Comparison of ENCODE assay signal across 7 mouse cellular contexts in the genomic region with DNA sequence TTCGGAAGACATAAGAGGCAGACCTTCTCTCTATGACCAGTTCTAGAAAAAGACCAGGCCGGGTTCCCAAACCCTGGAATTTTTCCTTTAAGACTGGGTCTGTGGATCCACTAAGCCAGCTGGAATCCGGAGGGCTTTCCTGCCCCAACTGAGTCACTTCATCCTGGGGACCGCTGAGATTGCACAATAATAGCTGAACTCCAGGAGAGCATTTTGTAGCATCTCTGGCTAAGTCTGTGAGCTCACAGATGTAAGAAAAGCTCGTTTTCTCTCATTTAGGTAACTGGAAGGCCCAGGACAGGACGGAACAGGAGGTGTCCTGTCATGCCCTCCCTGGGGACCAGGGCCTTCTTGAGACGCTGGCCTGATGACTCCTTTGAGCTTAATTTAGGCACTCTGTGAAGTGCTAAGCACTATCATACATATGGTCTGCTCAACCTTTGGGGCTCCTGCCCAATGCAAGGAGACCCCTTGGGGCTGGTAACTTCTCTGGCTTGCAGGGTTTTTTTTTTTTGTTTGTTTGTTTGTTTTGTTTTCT. TPM values are rescaled to one million over a fixed set of nuclear protein-coding genes. Genes with fewer than 3 reads are reported as not detected.
DNase-seq lines count a peak whose midpoint lies in the region; ATAC-seq and TF ChIP-seq lines count a peak whose summit lies in the region.

No protein-coding gene starts in this region.

- H3K4me2 ChIP-seq in embryonic facial prominence, embryonic 15.5 days (replicated peaks): no peak overlapping the region
- peak overlapping the region; percentile 54 for H3K4me2 ChIP-seq in hindbrain, embryonic 12.5 days (replicated peaks)
- peak overlapping the region; percentile 40 for H3K4me2 ChIP-seq in myocyte (ENCODE audit: low read depth)

- H3K9ac ChIP-seq in embryonic facial prominence, embryonic 15.5 days: no peak overlapping the region
- no peak overlapping the region for H3K9ac ChIP-seq in hindbrain, embryonic 12.5 days

- H3K4me1 ChIP-seq in megakaryocyte, embryonic 14.5 days: peaks cover 93% of the 10 kb centered on the region
- peaks cover 63% of the 10 kb centered on the region for H3K4me1 ChIP-seq in embryonic facial prominence, embryonic 15.5 days
- peaks cover 65% of the 10 kb centered on the region for H3K4me1 ChIP-seq in hindbrain, embryonic 12.5 days

- no peaks in the 10 kb centered on the region for H3K9me3 ChIP-seq in megakaryocyte, embryonic 14.5 days
- H3K9me3 ChIP-seq in embryonic facial prominence, embryonic 15.5 days (replicated peaks): no peaks in the 10 kb centered on the region
- H3K9me3 ChIP-seq in hindbrain, embryonic 12.5 days (replicated peaks): no peaks in the 10 kb centered on the region

- H3K27ac ChIP-seq in embryonic facial prominence, embryonic 15.5 days (replicated peaks): peak overlapping the region; percentile 71
- peak overlapping the region; percentile 77; the same call in 1 of the 2 replicates for H3K27ac ChIP-seq in hindbrain, embryonic 12.5 days

- TF ChIP-seq POLR2A in myocyte (IDR thresholded peaks at IDR 0.05; ENCODE audit: insufficient read length, low read depth): no peak

- H3ac ChIP-seq in myocyte (ENCODE audit: control insufficient read depth, insufficient read length): no peak overlapping the region

- no peak for DNase-seq in embryo, embryonic 10 days (ENCODE audit: low spot score)
- no peak for DNase-seq in thymus, adult 18-20 months

- H3K4me3 ChIP-seq in megakaryocyte, embryonic 14.5 days (replicated peaks): peak overlapping the region; percentile 62
- no peak overlapping the region for H3K4me3 ChIP-seq in embryonic facial prominence, embryonic 15.5 days (replicated peaks)
- H3K4me3 ChIP-seq in hindbrain, embryonic 12.5 days: no peak overlapping the region
- H3K4me3 ChIP-seq in myocyte: no peak overlapping the region

- peaks cover 3% of the 10 kb centered on the region for H3K27me3 ChIP-seq in megakaryocyte, embryonic 14.5 days (replicated peaks)
- H3K27me3 ChIP-seq in embryonic facial prominence, embryonic 15.5 days: no peaks in the 10 kb centered on the region
- H3K27me3 ChIP-seq in hindbrain, embryonic 12.5 days: no peaks in the 10 kb centered on the region
- no peaks in the 10 kb centered on the region for H3K27me3 ChIP-seq in myocyte (ENCODE audit: control insufficient read depth, insufficient read depth, insufficient read length)

- ATAC-seq in megakaryocyte, adult 5-6 weeks (ENCODE audit: poor library complexity, severe bottlenecking): no peak
- ATAC-seq in embryonic facial prominence, embryonic 15.5 days (ENCODE audit: insufficient number of reproducible peaks, low FRiP score, low TSS enrichment, low read depth): no peak
- no peak for ATAC-seq in hindbrain, embryonic 12.5 days (ENCODE audit: low FRiP score)

- WGBS in embryonic facial prominence, embryonic 15.5 days: 24% methylated on average over 7 of the region's 7 CpGs
- 17% methylated on average over 7 of the region's 7 CpGs for WGBS in hindbrain, embryonic 12.5 days

- no peaks in the 10 kb centered on the region for H3K79me2 ChIP-seq in myocyte (ENCODE audit: control insufficient read depth, insufficient read depth)

- H3K36me3 ChIP-seq in megakaryocyte, embryonic 14.5 days (replicated peaks; ENCODE audit: low read length): peaks cover 26% of the 10 kb centered on the region
- H3K36me3 ChIP-seq in embryonic facial prominence, embryonic 15.5 days: no peaks in the 10 kb centered on the region
- no peaks in the 10 kb centered on the region for H3K36me3 ChIP-seq in hindbrain, embryonic 12.5 days
- H3K36me3 ChIP-seq in myocyte (ENCODE audit: control insufficient read depth, insufficient read depth): no peaks in the 10 kb centered on the region

TF ChIP-seq in myocyte, 11 proteins besides CTCF, POLR2A, EP300 and RAD21:
- TF ChIP-seq REST (IDR thresholded peaks at IDR 0.05; ENCODE audit: insufficient read depth, insufficient read length) (no peak), E2F4 (IDR thresholded peaks at IDR 0.05; ENCODE audit: insufficient read depth) (no peak), CEBPB (IDR thresholded peaks at IDR 0.05; ENCODE audit: insufficient read depth, poor library complexity, severe bottlenecking) (peak; percentile 97), POLR2AphosphoS2 (IDR thresholded peaks at IDR 0.05; ENCODE audit: insufficient read length, low read depth) (no peak), MYOD1 (IDR thresholded peaks at IDR 0.05; ENCODE audit: control insufficient read depth in 1 of 3, insufficient read length in 2 of 3, low read depth in 2 of 3) (no peak)
TF ChIP-seq in myocyte: peak in this region for 1.

RNA-seq across cellular contexts. Expression of gene Abcg1, which starts 16.6 kb away (rescaled TPM):
- 5.5 and 7.8 TPM in 2 replicates for polyA plus RNA-seq in megakaryocyte, embryonic 14.5 days (2012; ENCODE audit: insufficient read depth, low replicate concordance)
- 13.2 and 20.1 TPM in 2 replicates for total RNA-seq in megakaryocyte, adult 5-6 weeks (2015)
- total RNA-seq in megakaryocyte, adult 5-6 weeks (2017): 19.2 and 23.7 TPM in 2 replicates
- polyA plus RNA-seq in embryonic facial prominence, embryonic 15.5 days (2015; fragmentation: Nextera tagmentation; extraction: Ambion mirVana): 14.4 and 15.8 TPM in 2 replicates
- polyA plus RNA-seq in hindbrain, embryonic 12.5 days (2016; fragmentation: Nextera tagmentation; extraction: Ambion mirVana): 15.3 and 17.5 TPM in 2 replicates
- 0.94 TPM for polyA plus RNA-seq in myocyte (2012; fragmentation: generic; extraction: Trizol)

RNA-seq across cellular contexts. Expression of gene Tff3, which starts 55.3 kb away (rescaled TPM):
- not detected in 2 replicates for polyA plus RNA-seq in megakaryocyte, embryonic 14.5 days (2012; ENCODE audit: insufficient read depth, low replicate concordance)
- total RNA-seq in megakaryocyte, adult 5-6 weeks (2015): not detected in 2 replicates
- total RNA-seq in megakaryocyte, adult 5-6 weeks (2017): not detected in 2 replicates
- polyA plus RNA-seq in embryonic facial prominence, embryonic 15.5 days (2015; fragmentation: Nextera tagmentation; extraction: Ambion mirVana): not detected in 2 replicates
- 0.53 TPM in 1 of 2 replicates, not detected in the other for polyA plus RNA-seq in hindbrain, embryonic 12.5 days (2016; fragmentation: Nextera tagmentation; extraction: Ambion mirVana)
- not detected for polyA plus RNA-seq in myocyte (2012; fragmentation: generic; extraction: Trizol)
